Mouse (Mus musculus): Measurements from ENCODE around the gene Kif1bp.
"Not testable (repeated sequence)": the region's sequence is repeated elsewhere in the genome, so short reads cannot be mapped to it uniquely, and the experiment has no call there.

Gene Kif1bp

DNA sequence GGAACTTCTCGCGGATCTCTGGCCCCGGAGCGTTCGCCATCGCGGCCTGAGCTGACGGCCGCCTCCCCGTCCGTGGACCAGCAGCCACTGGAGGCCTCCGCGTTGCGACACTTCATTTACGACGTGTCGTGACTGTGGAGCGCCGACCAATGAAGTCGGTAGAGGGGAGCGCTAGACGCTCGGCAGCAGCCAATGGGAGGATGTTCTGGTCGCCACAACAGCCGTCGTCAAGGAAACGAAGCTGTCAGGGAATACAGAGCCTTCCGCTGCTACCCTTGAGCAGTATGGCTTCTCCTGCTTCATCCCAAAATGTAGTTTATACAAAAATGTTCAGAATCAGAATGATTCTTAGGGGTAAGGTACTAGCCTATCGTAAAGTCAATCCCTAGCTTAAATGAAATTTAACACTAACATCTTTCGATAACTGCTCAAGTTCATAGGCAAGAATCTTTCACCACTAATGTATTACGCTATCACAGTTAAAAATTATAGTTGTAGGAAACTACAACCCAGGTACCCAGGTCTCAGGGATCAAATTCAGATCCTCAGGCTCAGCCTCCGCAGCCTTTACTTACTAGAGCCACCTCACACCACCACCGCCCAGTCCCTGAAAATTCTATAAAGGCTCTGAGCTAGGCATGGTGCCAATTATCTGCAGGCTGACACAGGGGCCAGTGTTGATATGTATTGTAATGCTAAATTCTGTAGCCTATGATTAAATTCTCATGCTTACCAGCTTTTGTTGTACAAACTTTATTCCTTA is at the start of gene Kif1bp:
Kif1bp (minus strand) TSS at position 120 of the 763 bp plus-strand sequence.
- DNase-seq (ENCODE audit: low spot score) = peak; percentile 97

GRCm38 (mm10) chr10:62604161-62604560 is 25.9 kb upstream of the Kif1bp start:
- DNase-seq (ENCODE audit: low spot score) = no peak

DNA sequence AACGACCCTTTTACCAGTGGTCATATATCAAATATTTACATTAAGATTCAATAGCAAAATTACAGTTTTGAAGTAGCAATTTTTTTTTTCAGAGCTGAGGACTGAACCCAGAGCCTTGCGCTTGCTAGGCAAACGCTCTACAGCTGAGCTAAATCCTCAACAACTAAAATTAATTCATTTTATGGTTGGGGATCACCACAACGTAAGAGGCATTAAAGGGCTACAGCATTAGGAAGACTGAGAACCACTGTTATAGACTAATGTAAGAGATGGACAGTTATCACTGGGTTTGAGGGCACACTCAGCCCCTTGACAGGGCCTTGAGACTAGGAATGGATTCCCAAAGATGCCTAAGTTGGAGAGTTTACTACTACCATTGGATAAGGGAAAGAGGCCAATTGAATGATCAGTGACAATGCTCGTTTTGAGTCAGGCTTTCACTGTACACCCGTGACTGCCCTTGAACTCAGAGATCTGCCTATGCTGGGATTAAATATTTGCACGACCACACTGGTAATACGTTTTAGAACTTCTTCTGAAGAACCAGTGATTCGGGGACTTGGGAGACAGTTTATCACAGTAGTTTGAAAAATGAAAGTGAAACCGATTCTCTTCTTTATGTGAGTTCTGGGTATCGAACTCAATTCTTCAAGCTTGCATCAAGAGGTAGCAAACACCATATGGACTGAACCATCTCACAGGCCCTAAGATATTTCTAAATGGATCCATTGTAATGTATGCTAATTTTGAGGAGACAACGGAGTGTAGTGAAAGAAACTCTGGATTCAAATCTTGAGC is 25.2 kb upstream of the Kif1bp start:
- no peak for DNase-seq (ENCODE audit: low spot score)

GRCm38 (mm10) chr10:62602177-62603040 is 24.2 kb upstream of the Kif1bp start, which contains the start of gene Ddx21:
Gene Ddx21, minus strand, starts transcription at chr10:62602281.
- DNase-seq (ENCODE audit: low spot score) = peak; percentile 76

GRCm38 (mm10) chr10:62601833-62602176 is 23.5 kb upstream of the Kif1bp start:
- no peak for DNase-seq (ENCODE audit: low spot score)

DNA sequence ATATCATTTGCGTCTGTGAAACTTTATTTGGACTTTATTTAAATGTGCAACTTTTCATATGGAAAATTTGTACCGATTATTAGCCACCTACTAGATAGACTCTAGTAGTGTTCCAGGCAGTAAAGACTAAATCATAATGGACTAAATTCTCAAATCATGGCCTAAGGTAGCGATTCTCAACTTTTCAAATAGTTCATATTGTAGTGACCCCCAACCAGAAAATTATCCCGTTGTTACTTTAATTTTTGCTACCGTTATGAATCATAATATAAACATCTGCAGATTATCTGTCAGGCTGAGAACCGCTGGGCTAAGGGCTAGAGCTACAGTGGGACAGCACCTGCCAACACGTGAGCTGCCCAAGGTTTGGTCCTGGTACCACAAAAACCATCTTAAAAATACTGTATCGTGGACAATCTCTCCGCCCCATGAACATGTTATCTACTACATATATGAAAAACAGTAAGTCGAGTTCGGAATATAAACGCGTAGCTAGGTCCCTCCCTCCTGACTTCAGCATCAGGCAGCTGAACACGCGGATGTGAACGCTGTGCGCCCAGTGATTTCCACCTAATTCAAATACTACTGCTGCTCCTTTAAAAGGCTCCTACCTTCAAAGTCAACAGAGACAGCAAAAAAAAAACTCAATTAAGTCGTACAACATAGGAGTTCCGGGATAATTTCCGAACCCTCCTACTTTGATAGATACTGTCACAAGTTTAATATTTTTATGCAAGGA is 23.0 kb upstream of the Kif1bp start:
- no peak for DNase-seq (ENCODE audit: low spot score)

GRCm38 (mm10) chr10:62600056-62600455 is 21.8 kb upstream of the Kif1bp start:
- DNase-seq (ENCODE audit: low spot score) = no peak

DNA sequence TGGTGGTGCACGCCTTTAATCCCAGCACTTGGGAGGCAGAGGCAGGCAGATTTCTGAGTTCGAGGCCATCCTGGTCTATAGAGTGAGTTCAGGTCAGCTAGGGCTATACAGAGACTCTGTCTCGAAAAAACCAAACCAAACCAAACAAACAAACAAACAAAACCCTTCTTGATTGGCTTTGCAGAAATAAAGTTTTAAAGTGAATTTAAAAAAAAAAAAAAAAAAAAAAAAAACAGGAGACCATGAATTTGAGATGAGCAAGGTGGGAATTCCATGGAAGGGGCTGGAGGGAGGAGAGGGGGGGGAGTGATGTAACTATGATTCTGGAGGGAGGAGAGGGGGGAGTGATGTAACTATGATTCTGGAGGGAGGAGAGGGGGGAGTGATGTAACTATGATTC is 21.1 kb upstream of the Kif1bp start:
- DNase-seq (ENCODE audit: low spot score) = not testable (repeated sequence)

- no peak for DNase-seq (ENCODE audit: low spot score)
Measured at GRCm38 (mm10) chr10:62592496-62592895, 14.2 kb upstream of the Kif1bp start.

- peak; percentile 54 for DNase-seq (ENCODE audit: low spot score)
Measured at GRCm38 (mm10) chr10:62590200-62590599, 11.9 kb upstream of the Kif1bp start.

- peak; percentile 20 for DNase-seq (ENCODE audit: low spot score)
Measured at GRCm38 (mm10) chr10:62588616-62589015, 10.4 kb upstream of the Kif1bp start.

DNA sequence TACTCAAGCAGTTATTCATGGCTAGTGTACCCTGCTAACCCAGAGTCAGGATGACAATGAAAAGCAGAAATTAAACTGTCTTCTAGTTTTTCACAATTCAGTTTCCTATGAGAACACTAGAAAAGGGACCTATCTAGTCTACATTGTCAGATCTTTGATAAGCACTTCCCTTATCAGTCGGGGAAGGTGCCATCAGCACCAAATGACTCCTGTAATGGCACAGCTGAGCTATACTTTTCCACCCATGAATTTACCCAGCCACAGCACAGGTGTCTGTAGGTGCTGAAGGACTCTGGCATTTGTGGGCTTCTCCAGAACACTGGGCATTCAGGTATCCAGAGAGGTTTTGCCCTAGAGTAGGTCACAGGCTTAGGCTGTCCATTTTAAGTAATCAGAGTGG is 5.0 kb upstream of the Kif1bp start:
- DNase-seq (ENCODE audit: low spot score) = no peak

DNA sequence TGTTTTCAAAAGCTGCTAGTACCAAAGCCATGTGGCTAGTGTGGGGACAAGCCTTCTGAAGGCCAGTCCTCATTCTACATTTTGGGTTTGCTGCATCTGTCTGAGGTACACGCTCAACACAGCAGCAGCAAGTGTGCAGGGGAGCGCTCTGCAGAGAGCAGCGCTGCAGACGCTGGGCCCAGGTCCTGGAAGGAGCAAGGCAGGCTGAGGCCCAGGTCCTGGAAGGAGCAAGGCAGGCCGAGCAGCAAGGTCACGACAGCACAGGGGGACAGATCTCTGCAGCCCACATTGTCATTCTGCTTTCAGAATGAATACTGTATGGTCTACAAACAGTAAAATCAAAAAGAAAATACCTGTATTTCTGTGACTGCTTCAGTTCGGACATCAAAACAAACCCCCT is 4.4 kb upstream of the Kif1bp start:
- no peak for DNase-seq (ENCODE audit: low spot score)

DNA sequence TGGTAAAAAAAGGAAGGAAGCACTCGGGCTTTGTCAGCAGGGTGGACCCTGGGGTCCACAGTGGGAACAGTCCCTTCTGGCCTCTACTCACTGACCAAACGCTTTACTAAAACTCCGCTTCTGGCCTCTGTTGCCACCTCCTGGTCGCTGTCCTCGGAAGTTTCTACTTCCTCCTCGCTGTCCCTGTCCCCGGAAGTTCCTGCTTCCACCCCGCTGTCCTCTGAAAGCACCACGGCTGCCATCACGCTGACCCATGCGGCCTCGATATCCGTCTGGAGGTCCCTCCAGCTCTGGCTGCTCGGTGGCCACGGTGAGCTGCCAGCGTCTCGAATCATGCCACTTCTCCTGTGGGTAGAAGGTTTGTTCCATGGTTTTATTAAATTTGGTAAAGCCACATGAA is 4.0 kb upstream of the Kif1bp start:
- DNase-seq (ENCODE audit: low spot score) = no peak

GRCm38 (mm10) chr10:62579129-62579528 is 872 bp upstream of the Kif1bp start:
- not testable (repeated sequence) for DNase-seq (ENCODE audit: low spot score)

GRCm38 (mm10) chr10:62577673-62578337 is 452 bp downstream of the Kif1bp start:
- no peak for DNase-seq (ENCODE audit: low spot score)

- no peak for DNase-seq (ENCODE audit: low spot score)
Measured at GRCm38 (mm10) chr10:62575001-62575400, 3.3 kb downstream of the Kif1bp start.

DNA sequence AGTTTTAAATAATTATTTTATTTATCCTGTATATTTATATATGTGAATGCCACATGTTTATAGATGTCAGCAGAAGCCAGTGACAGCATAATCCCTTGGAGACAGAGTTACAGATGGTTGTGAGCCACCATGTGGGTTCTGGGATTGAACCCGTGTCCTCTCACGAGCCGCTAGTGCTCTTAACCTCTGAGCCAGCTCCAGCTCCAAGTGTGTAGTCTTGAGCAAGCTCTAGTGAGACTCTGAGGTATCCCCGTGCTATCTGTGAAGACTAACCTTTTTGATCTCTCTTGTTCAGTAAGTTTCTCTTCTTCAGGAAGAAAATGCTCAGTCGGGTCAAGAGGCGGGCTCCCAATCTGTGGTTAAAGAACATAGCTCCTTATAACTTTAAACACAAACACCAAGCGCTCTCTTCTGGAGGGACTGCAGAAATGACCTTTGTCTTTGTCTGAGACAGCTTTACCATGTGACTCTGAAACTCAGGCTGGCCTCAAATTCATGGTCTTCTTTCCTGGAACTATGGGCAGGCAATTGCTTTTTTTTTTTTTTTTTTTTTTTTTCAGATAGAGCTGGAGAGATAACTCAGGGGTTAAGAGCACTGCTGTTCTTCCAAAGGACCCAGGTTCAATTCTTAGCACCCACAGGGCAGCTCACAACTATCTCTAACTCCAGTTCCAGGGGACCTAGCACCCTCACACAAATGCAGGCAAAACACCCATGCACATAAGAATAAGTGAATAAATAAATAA is 8.0 kb downstream of the Kif1bp start:
- no peak for DNase-seq (ENCODE audit: low spot score)

- DNase-seq (ENCODE audit: low spot score) = no peak
Measured at GRCm38 (mm10) chr10:62568861-62569260, 9.4 kb downstream of the Kif1bp start.

GRCm38 (mm10) chr10:62557736-62558135 is 20.5 kb downstream of the Kif1bp start:
- no peak for DNase-seq (ENCODE audit: low spot score)
